ENCODE assay signal across 8 mouse cellular contexts in the genomic region with DNA sequence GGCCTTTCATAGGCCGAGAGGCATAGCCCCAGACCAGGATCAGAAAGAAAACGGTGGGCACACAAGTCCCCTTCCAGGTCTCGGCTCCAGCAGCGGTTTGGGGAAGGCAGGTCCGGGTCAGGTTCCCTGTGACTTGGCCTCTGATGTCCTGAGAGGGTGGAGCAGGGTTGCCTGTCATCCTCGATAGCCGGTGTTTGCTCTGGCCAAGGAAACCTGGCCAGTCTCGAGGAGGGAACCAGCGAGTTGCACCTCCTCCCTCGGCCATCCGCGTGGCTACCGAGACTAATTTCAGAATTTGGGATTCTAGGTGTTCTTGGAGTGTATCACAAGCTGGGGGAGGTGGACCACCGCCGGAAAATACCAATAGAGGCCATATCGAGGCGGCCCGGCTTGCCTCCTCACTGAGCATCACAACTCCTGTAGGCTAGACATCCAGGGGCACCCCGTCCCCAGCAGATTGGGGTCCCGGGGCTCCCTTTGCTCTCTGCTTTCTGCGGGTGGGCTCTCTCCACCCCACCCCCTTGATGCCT. TPM values are rescaled to one million over a fixed set of nuclear protein-coding genes. Genes with fewer than 3 reads are reported as not detected.
DNase-seq lines count a peak whose midpoint lies in the region; ATAC-seq and TF ChIP-seq lines count a peak whose summit lies in the region.

No protein-coding gene starts in this region.

- H3K4me1 ChIP-seq in erythroblast, embryonic 14.5 days (ENCODE audit: control insufficient read depth) = peaks cover 34% of the 10 kb centered on the region
- peaks cover 61% of the 10 kb centered on the region for H3K4me1 ChIP-seq in forebrain, embryonic 10.5 days
- H3K4me1 ChIP-seq in hindbrain, embryonic 14.5 days (replicated peaks; ENCODE audit: control insufficient read depth, insufficient read depth, low read length) = peaks cover 28% of the 10 kb centered on the region
- H3K4me1 ChIP-seq in liver, embryonic 14.5 days (replicated peaks; ENCODE audit: control insufficient read depth in 2 of 2, insufficient read depth in 2 of 2, low read length in 1 of 2) = peaks cover 0 to 16% of the 10 kb centered on the region in 2 experiments
- H3K4me1 ChIP-seq in neural tube, embryonic 15.5 days = peaks cover 63% of the 10 kb centered on the region

- H3K4me2 ChIP-seq in hindbrain, embryonic 14.5 days (replicated peaks) = peak overlapping the region; percentile 97
- H3K4me2 ChIP-seq in liver, embryonic 14.5 days (ENCODE audit: low read depth) = peak overlapping the region; percentile 74
- H3K4me2 ChIP-seq in neural tube, embryonic 15.5 days = peak overlapping the region; percentile 100

- no peaks in the 10 kb centered on the region for H3K9me3 ChIP-seq in erythroblast, embryonic 14.5 days (ENCODE audit: control insufficient read depth, low read length)
- no peaks in the 10 kb centered on the region for H3K9me3 ChIP-seq in forebrain, embryonic 10.5 days
- H3K9me3 ChIP-seq in hindbrain, embryonic 14.5 days (ENCODE audit: control insufficient read depth, low read length) = no peaks in the 10 kb centered on the region
- H3K9me3 ChIP-seq in liver, embryonic 14.5 days (ENCODE audit: control insufficient read depth, low read length) = no peaks in the 10 kb centered on the region
- H3K9me3 ChIP-seq in neural tube, embryonic 15.5 days (replicated peaks) = no peaks in the 10 kb centered on the region

- DNase-seq in R1 (ENCODE audit: low read depth, low spot score) = peak; percentile 42
- peak; percentile 62 for DNase-seq in forebrain, embryonic 10.5 days (ENCODE audit: extremely low spot score, low spot score)
- no peak for DNase-seq in hindbrain, embryonic 14.5 days (ENCODE audit: low spot score)
- DNase-seq in liver, embryonic 14.5 days (ENCODE audit: low read depth in 3 of 3, low spot score in 3 of 3) = no peak
- DNase-seq in frontal cortex, postnatal 36 days (ENCODE audit: low spot score in 2 of 2) = no peak

- TF ChIP-seq EP300 in liver, embryonic 14.5 days (IDR thresholded peaks at IDR 0.05; ENCODE audit: low read depth) = no peak

- no peak for TF ChIP-seq CTCF in liver, embryonic 14.5 days (IDR thresholded peaks at IDR 0.05; ENCODE audit: low read depth)

- ATAC-seq in erythroblast, adult 5-6 weeks (replicated peaks; ENCODE audit: low FRiP score, poor library complexity, severe bottlenecking) = no peak
- peak; percentile 13; the same call in 1 of the 2 replicates for ATAC-seq in hindbrain, embryonic 14.5 days (ENCODE audit: low FRiP score)
- no peak for ATAC-seq in liver, embryonic 14.5 days (ENCODE audit: insufficient read depth)
- ATAC-seq in neural tube, embryonic 15.5 days (ENCODE audit: low FRiP score) = peak; percentile 42

- peaks cover 60% of the 10 kb centered on the region for H3K27me3 ChIP-seq in erythroblast, embryonic 14.5 days (ENCODE audit: control insufficient read depth)
- H3K27me3 ChIP-seq in forebrain, embryonic 10.5 days (ENCODE audit: poor library complexity, severe bottlenecking) = peaks cover 69% of the 10 kb centered on the region
- peaks cover 26% of the 10 kb centered on the region for H3K27me3 ChIP-seq in hindbrain, embryonic 14.5 days (ENCODE audit: control insufficient read depth, insufficient read depth, low read length)
- peaks cover 37% of the 10 kb centered on the region for H3K27me3 ChIP-seq in liver, embryonic 14.5 days (ENCODE audit: control insufficient read depth, insufficient read depth, low read length)
- H3K27me3 ChIP-seq in neural tube, embryonic 15.5 days (replicated peaks) = peaks cover 30% of the 10 kb centered on the region

- peak overlapping the region; percentile 87 for H3K27ac ChIP-seq in forebrain, embryonic 10.5 days
- H3K27ac ChIP-seq in hindbrain, embryonic 14.5 days = peak overlapping the region; percentile 28; the same call in 1 of the 2 replicates
- H3K27ac ChIP-seq in liver, embryonic 14.5 days = no peak overlapping the region
- peak overlapping the region; percentile 73 for H3K27ac ChIP-seq in neural tube, embryonic 15.5 days (replicated peaks)

- H3K9ac ChIP-seq in hindbrain, embryonic 14.5 days = peak overlapping the region; percentile 65
- H3K9ac ChIP-seq in liver, embryonic 14.5 days (replicated peaks) = no peak overlapping the region; the same call in 1 of the 2 replicates
- H3K9ac ChIP-seq in neural tube, embryonic 15.5 days (replicated peaks) = peak overlapping the region; percentile 68

- H3K36me3 ChIP-seq in erythroblast, embryonic 14.5 days (ENCODE audit: control insufficient read depth) = no peaks in the 10 kb centered on the region
- peaks cover 6% of the 10 kb centered on the region; the same call in 1 of the 2 replicates for H3K36me3 ChIP-seq in forebrain, embryonic 10.5 days (replicated peaks)
- no peaks in the 10 kb centered on the region for H3K36me3 ChIP-seq in hindbrain, embryonic 14.5 days (replicated peaks; ENCODE audit: control insufficient read depth, insufficient read depth)
- no peaks in the 10 kb centered on the region for H3K36me3 ChIP-seq in liver, embryonic 14.5 days (replicated peaks; ENCODE audit: control insufficient read depth, insufficient read depth, low read depth)
- no peaks in the 10 kb centered on the region for H3K36me3 ChIP-seq in neural tube, embryonic 15.5 days

- peak overlapping the region; percentile 61 for H3K4me3 ChIP-seq in erythroblast, embryonic 14.5 days (replicated peaks)
- H3K4me3 ChIP-seq in forebrain, embryonic 10.5 days = peak overlapping the region; percentile 69
- peak overlapping the region; percentile 43 for H3K4me3 ChIP-seq in hindbrain, embryonic 14.5 days (replicated peaks; ENCODE audit: low read length)
- peak overlapping the region; percentile 61 to 66 for H3K4me3 ChIP-seq in liver, embryonic 14.5 days (ENCODE audit: insufficient read depth in 1 of 2, low read depth in 2 of 2, low read length in 2 of 2)
- peak overlapping the region; percentile 56 for H3K4me3 ChIP-seq in neural tube, embryonic 15.5 days (replicated peaks)

- 0% methylated on average over 21 of the region's 21 CpGs for WGBS in forebrain, embryonic 10.5 days
- under 1% methylated on average over 21 of the region's 21 CpGs for WGBS in hindbrain, embryonic 14.5 days
- under 1% methylated on average over 21 of the region's 21 CpGs for WGBS in liver, embryonic 14.5 days (ENCODE audit: insufficient replicate concordance)
- under 1% methylated on average over 21 of the region's 21 CpGs for WGBS in neural tube, embryonic 15.5 days

RNA-seq across cellular contexts. Expression of gene Itpkb, which starts 1.3 kb away (rescaled TPM):
- 0.03 and 0.04 TPM in 2 replicates for polyA plus RNA-seq in erythroblast, embryonic 14.5 days (2012)
- 2.3 and 4.0 TPM in 2 replicates for total RNA-seq in erythroblast, adult 5-6 weeks (2015; ENCODE audit: low replicate concordance)
- 2.4 and 3.2 TPM in 2 replicates for total RNA-seq in erythroblast, adult 5-6 weeks (2017; ENCODE audit: low replicate concordance)
- polyA plus RNA-seq in forebrain, embryonic 10.5 days (2016; fragmentation: Nextera tagmentation; extraction: Ambion mirVana) = 2.5 and 2.8 TPM in 2 replicates
- 2.7 and 3.0 TPM in 2 replicates for polyA plus RNA-seq in hindbrain, embryonic 14.5 days (2014; fragmentation: Nextera tagmentation; extraction: Ambion mirVana)
- polyA plus RNA-seq in liver, embryonic 14.5 days (2012; rRNA removed) = 1.1 and 1.3 TPM in 2 replicates
- 0.52 and 0.88 TPM in 2 replicates for polyA plus RNA-seq in liver, embryonic 14.5 days (2014; fragmentation: Nextera tagmentation; extraction: Ambion mirVana)
- polyA plus RNA-seq in neural tube, embryonic 15.5 days (2015; fragmentation: Nextera tagmentation; extraction: Ambion mirVana) = 4.1 and 5.3 TPM in 2 replicates

Comparison
In these comparisons a context has a peak if more than half of its experiments do, and no peak if none do; other contexts are left out.
1. ATAC-seq: peak in hindbrain, embryonic 14.5 days (single experiment) and neural tube, embryonic 15.5 days (single experiment); none in erythroblast, adult 5-6 weeks (single experiment) and liver, embryonic 14.5 days (single experiment).
2. DNase-seq: peak in R1 (single experiment) and forebrain, embryonic 10.5 days (single experiment); none in hindbrain, embryonic 14.5 days (single experiment), liver, embryonic 14.5 days (0 of 3) and frontal cortex, postnatal 36 days (0 of 2).
3. Peak in every context shown above with its lines, with median percentiles within 50 percentile points of each other: H3K4me3 ChIP-seq and H3K4me2 ChIP-seq.